Mouse (Mus musculus): ENCODE data around the gene Gm9887.

Gene Gm9887

DNA sequence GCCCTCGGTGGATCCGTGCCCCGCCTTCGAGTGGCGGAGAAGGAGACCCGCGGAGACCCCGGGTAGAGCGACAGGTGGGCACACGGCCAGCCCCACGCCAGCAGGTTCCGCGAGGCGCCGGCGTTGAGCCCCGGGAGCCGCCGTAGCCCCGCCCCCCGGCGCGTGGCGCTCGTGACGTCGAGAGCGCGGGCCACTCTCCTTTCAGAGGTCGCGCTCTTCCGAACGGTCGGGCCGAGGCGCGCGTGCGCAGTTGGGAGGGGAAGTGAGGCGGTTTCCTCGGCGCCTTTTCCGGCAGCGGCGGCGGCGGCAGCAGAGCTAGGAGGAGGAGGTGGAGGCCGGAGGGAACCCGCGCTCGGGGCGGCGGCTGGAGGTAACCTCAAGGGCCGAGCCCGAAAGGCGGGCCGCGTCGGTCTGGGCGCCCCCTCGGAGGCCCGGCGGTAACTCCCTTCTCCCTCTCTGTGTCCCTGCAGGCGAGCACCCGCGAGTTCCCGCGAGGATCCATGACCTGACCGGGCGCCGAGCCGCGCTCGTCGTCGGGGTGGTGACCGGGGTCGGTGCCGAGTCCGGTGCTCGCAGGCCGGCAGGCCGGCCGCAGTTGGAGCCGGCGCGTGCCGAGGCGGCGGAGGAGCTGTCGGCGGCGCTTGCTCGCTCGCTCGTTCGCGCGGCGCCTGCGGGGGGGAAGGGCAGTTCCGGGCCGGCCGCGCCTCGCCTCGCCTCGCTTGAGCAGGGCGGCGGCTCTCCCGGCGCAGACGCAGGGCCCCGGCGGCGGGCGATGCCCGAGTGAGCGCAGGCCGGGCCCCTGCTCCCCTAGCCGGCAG, at the start of gene Gm9887, which contains the start of gene Arf6:
Gene Gm9887 (minus strand): TSS at position 605 of the 818 bp plus-strand sequence.
Gene Arf6 (plus strand): TSS at position 297 of the 818 bp plus-strand sequence.
- DNase-seq (ENCODE audit: low read depth, low spot score): peak; percentile 98

DNA sequence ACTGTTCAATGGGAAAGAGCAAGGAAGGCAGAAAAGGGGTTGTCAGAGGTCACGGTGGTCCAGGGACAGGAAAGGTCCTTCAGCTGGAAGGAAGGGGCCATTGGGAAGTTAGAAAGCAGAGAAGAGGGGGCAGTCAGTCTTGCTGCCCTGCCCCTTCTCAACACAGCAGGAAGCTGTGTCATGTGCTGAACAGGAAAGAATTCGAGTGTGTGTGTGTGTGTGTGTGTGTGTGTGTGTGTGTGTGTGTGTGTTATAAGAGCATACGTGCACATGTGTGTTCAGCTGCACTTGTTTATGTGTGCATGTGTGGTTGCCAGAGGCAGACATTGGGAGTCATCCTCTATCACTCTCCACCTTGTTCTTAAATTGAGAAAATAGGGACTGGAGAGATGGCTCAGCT, 48.5 kb upstream of the Gm9887 start:
- DNase-seq (ENCODE audit: low read depth, low spot score): no peak

DNA sequence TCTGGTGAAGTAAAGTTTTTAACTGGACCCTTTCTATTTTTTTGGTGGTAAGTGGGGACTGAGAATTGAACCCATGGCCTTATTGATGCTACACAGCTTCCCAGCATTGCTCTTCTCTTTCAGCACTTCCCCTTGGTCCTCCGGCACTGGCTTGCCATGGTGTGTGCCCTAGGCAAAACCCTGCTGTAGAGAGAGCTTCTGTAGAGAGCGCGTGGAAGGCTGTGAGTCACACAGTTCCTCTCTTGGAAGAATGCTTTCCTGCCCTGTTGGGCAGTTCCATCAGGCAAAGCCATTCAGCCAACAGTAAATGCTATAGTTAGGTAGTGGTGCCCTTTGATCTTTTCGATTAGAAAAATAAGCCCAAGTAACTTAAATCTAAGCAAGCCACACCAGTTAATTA, 47.3 kb upstream of the Gm9887 start:
- no peak for DNase-seq (ENCODE audit: low read depth, low spot score)

DNA sequence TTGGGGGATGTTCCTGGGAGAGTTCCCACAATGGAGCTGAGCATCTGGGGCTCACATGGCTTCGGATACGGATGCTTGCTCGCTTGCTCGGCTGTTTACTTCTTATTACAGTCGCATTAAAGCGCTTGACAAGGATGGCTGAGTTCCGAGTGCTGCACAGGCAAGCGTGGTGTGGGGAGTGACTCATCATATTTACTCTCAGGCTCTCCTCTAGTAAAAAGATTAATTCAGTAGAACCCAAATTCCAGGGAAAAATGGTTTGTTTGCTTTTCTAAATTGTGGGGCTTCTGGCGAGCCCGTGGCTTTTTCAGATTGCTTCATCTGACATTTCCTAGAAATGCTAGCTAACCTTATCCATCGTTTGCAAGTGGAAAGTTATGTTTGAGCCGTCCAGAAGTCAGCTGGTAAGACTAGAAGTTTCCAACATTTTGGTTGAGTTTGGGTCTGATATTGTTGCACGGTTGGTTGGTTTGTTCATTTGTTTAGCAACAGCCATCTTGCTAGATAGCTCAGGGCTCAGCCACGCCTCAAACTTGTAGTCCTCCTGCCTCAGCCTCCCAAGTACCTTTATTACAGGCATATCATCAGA, 46.9 kb upstream of the Gm9887 start:
- peak; percentile 81 for DNase-seq (ENCODE audit: low read depth, low spot score)

DNA sequence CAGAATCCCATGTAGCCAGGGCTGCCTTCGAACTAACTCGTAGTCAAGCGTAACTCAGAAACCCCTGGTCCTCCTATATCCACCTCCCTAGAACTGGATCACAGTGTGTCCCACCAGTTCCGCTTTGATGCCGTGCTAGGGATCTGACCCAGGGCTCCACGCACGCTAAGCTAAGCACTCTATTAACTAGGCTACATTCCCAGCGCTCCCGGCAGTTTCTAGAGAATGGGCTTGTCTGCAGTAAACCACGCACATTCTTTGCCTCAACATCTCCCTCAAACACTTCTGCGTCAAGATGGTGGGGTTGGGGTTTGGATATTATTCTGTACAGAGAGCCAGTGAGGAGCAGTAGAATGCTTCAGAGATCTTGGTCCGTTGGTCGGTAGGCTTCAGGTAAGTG, 46.3 kb upstream of the Gm9887 start:
- DNase-seq (ENCODE audit: low read depth, low spot score): no peak

DNA sequence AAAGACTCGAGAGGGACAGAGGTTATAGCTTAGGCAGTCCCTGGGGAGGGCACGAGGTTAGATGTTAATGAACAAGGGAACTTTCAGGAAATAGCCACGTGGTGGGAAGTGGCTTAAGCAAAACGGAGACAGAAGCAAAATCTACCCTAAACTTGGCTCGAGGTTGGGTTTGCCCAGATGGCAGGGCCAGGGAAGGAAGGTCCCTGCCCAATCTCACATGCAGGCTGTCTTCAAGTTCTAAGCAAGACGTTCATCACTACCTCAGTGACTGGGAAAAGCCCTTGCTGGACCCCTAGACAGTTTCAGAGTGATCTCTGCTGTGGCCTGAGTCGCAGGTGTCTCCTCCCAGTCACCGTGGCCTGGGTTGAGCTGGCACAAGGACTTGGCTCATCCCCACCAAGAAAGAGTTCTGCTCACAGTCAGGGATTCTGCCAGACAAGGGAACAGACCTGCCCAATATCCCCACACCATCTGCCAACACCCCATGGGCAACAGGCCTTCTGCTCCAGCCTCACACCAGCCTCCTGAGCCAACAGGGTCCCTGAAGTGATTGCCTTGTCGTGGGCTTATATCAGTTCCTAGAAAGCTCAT, 45.5 kb upstream of the Gm9887 start:
- peak; percentile 94 for DNase-seq (ENCODE audit: low read depth, low spot score)

DNA sequence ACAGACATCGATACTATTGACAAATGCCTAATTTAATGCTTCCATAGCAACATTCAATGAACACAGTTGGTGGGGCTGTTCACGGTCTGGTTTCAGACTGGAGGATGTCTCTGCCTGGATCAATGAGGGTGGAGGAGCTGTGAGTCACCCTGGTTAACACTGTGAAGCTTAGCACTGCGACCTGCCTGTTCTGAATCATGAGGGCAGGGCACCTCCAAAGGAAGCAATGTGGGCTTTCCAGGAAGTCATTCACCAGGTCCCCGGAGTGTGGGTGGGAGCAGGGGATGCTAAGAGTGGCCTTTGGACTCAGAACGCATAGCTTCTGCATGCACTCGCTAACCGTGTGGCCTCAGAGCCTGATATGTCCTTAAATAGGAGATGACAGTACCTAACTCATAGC, 44.5 kb upstream of the Gm9887 start:
- no peak for DNase-seq (ENCODE audit: low read depth, low spot score)

DNA sequence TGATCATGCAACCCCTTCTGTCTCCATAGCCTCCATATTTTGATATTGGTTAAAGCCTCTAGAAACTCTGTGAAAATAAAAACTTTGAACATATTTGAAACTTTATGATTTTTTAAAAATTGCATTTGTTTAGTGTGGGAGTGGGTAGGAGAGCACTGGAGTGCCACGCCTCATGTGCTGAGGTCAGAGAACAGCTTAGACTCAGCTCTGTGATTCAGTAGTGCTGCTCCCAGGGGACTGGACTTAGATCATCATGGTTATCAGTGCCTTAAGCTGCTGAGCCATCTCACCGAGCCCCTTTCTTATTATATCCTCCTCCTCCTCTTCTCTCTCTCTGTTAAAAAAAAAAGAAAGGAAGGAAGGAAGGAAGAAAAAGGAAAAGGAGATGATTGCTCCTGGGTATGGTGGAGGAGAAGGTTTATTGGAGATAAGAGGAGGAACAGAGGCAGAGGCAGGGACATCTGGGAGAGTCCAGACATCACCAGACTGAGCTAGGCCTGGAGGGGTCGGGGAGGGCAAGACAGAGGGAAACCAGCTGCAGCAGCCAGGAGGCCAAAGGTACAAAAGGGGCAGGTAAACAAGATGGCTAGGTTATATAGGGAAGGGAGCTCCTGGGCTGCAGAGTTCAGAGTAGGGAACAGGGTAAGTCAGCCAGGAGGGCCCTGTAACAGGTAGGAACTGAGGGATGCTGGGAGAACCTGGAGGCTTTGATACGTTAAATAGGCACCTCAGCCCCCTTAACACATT, 42.7 kb upstream of the Gm9887 start:
- no peak for DNase-seq (ENCODE audit: low read depth, low spot score)

DNA sequence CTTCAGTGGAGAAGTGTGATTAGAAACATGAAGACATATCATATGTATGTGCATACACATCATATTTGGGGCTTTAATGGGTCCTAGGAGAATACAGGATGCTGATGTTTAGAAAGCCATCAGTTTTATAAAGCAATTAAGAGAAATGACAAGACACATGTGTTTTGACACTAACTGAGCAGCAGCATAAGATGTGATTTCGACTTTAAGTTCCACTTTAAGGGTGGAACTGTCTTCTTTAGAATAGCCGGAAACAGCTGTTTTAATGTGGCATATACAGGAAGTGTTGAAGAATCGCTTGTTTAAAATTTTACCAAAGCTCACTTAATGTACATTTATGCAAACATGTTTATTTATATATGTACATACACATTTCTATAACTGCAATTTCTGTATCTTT, 41.0 kb upstream of the Gm9887 start:
- no peak for DNase-seq (ENCODE audit: low read depth, low spot score)

DNA sequence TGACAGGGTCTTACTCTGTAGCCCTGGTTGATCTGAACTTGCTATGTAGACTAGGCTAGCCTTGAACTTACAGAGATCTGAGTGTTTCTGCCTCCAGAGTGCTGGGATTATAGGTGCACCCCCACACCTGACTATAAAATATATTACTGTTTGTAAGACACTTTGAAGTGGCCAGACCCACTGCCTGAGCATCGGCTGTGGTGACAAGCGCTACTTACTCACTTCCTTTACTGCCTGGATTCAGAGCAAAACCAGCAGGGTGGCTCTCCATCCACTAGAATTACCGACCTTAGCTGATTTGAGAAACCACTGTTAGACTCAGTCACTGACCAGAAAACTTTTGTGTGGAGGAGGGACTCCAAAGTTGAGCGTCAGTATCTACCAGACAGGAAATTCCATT, 39.7 kb upstream of the Gm9887 start:
- DNase-seq (ENCODE audit: low read depth, low spot score): no peak

DNA sequence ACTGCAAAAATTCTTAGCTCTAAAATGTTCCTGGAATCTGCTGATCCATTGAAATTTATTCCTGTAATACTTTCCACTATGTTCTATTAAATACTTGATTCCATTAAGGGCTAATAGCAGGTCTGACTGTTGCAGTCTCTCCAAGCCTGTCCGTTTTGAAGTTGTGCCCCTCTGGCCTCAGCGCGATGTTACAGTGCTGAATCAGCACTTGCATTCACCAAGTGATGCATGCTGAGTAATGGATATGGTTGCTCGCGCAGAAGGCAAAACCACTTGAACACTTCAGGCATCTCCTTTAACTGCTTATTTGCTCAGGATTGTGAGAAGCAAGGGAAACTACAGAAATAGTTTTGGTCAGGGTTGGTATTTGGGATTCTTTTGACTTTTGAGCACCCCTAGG, 38.5 kb upstream of the Gm9887 start:
- DNase-seq (ENCODE audit: low read depth, low spot score): no peak

DNA sequence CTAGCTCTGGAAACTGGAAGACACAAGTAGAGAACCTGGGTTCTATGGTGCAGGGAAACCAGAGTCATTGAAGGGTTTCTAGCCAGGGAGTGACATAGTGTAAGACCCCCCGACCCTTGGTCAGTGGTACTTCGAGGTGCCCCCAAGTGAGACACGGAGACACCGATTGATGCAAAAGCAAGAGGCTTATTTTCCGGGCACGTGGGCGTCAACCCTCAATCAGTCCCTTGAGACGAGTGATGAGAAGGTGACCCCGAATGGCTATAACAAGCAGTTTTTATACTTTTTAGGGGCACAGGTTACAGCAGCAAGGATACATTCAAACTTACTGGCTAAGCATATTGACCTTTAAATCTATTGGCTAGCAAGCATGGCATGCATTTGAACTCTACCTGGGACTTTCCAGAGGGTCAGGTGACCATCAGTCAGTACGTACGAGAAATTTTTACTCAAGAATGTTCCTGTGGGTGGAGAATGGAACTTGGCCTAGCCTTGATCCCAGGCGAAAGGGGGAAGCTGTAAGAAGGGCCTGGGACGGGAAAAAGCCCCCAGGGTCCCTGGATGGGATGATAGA, 30.4 kb upstream of the Gm9887 start:
- DNase-seq (ENCODE audit: low read depth, low spot score): no peak

DNA sequence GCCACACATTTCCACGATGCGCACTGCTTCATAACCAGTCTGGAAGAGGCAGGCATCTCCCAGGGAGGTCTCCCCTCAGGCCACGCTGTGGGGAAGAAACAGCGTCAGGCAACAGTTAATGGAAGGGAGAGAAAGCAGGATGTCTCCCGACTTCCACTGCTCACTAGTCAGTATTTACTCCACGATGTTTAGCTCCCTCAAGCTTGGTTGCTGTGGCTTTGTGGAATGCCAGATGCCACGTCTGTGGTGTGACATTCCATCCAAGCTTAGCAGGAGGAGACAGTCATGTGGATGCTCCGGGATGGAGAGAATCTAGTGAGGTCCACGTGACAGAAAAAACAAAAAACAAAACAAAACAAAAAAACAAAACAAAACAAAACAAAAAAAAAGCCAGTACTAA, 29.8 kb upstream of the Gm9887 start:
- DNase-seq (ENCODE audit: low read depth, low spot score): no peak

DNA sequence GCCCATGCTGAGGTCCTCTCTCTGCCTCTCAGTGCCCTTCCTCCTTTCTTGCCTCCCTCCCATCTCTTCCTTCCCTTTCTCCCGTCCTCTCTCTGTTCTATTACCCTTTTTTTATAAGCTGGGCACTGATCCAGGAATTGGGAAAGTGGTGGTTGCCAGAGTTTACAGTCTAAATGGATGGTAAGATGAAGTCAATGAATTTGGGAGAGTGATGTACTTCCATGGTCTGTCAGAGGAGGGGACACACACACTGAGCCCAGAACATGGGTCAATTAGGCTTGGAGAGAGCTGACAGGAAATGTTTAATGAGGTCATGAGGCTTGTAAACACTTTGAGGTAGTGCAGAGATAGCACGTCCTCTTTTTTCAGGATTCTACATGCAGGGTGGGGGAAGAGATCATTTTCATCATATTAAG, 28.6 kb upstream of the Gm9887 start:
- no peak for DNase-seq (ENCODE audit: low read depth, low spot score)

DNA sequence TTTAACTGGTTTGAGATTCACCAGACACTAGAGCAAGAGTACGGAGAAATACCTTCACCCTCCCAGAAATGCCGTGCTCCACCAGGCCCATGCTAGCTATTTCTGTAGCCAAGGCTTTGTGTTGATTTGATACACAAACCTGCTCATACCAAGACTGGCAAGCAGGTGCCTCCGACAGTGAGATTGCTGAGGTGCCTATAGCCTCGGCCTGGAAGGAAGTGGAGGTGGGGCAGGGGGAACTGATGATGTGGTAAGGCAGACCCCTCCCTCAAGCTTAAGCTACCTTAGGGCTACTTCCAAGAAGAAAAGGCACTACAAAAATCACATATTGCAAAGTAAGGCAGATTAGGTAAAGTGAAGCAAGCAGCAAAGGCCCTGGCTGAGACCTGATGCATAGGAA, 28.1 kb upstream of the Gm9887 start:
- no peak for DNase-seq (ENCODE audit: low read depth, low spot score)

DNA sequence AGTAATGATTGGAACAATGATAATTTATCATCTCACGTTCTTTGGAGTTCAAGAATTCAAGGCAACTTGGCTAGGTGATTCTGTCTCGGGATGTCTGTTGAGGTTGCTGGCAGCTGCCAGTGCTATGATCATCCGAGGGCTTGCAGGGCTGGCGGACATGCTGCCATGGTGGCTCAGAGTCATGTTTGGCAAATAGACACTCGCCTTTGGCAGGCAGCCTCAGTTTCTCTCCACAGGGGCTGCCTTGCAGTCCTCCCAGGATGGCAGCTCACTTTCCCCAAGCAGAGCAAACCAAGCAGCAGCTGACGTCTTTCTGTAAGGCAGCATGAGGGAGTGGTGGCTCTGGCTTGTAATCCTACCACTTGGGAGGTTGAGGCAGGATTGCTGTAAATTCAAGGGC, 22.2 kb upstream of the Gm9887 start:
- DNase-seq (ENCODE audit: low read depth, low spot score): peak; percentile 97

DNA sequence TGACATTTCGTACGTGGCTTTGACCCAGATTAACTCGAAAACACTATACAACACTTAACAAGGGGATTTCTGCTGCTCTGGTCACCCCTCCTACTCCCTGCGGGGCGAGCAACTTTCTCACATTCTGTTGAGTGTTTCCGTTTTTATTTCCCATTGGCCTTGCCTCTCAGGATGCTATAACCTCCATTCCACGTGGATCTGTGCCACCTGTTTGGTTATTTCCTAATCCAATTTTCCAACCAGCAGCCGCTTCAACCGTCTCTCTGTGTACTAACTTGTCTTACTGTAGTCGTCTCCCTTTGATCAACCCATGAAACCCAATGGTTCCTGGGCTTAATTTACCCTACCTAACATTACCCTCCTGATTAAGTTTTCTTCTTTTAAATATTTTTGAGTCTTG, 20.8 kb upstream of the Gm9887 start:
- DNase-seq (ENCODE audit: low read depth, low spot score): no peak

DNA sequence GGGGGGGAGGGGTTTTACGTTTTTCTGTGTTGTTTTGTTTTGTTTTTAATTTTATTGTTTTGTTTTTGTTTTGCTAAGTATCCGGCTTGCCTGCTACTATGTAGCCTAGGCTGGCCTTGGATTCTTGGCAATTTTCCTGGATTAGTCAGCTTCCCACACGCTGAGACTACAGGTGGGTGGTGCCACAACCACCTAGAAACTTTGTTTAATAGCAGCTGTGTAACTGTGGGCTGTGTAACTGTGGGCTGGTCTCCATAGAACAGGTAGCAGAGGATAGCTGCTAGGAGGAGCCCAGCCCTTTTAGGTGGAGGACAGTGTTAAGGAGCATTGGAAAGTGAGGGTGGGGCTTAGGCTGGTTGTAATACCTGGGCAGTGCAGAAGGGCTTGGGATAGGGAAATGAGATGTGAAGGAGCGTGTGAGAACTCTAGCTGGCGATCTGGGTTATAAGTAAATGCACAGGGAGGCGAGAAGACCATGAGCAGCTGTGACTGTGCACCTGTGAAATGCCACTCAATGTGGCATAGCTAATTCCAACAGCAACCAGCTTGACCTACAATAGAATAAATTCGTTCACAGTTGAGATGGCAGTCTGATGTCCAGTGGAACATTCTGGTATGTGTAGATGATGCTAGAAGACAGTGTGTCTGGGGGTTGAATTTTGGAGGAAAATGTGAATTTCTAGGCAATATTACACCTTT, 17.9 kb upstream of the Gm9887 start:
- DNase-seq (ENCODE audit: low read depth, low spot score): peak; percentile 43

DNA sequence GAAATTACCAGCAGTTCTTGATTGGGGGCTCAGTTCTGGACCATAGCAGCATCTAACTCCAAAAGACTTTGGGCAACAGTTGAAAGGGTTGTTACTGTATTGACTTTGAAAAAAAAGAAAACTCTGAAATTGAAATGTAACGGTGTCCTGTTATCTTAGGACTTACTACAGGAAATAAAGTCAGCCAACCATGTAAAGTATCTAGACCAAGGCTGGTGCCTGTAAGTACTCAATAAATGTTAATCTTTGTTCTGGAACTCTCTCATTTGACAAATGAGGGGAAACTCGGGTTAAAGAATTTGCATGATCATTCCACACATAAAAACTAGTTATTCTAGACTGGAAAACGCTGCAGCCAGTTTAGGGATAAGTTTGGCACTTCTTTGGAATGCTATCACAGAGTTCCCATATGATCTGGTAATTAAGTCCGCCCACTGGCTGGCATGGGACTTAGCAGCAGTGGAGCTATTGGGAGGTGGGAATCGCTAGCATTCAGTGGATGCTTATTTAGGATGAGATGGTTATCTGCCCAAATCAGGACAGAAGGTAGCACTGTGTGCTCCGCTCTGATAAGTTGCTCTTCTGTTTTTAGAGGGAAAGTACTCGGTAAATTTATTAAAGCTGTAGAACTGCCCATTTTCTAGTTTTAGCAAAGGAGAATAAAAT, 17.1 kb upstream of the Gm9887 start:
- peak; percentile 70 for DNase-seq (ENCODE audit: low read depth, low spot score)

DNA sequence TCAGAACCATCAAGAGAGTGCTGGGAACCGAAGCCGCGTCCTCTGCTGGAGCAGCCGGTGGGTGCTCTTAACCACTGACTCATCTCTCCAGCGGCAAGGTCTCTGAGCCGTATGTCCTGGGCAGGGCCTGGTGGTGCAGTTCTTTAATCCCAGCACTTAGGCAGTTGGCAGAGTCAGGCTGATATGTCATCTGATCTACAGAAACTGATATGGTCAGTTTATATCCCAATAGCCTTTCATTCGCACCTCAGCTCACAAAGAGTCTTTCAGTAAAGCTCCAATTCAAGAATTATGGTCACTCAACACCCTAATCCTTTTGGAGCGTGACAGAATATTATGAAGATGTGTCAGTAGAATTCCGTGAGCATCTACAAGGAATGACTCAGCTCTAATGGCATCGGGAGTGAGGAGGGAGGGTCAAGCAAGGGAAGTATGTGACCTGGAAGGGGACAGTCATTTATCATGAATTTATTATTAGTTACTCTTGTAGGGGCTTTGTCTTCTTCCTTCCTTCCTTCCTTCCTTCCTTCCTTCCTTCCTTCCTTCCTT, 16.1 kb upstream of the Gm9887 start:
- DNase-seq (ENCODE audit: low read depth, low spot score): no peak

All from brain, adult 2 months (tissue).